Mouse (Mus musculus) adrenal gland, postnatal 14 days (tissue): Measurements from ENCODE around the gene Gm2431. TPM values are rescaled to one million over a fixed set of nuclear protein-coding genes. Genes with fewer than 3 reads are reported as not detected.
"Not testable (repeated sequence)": the region's sequence is repeated elsewhere in the genome, so short reads cannot be mapped to it uniquely, and the experiment has no call there.

Source experiments
- DNase-seq: peaks from one replicate; pipeline ENCODE4 v3.0.0; 2021; ENCODE audit warnings: mixed read lengths
- long read RNA-seq, 2 experiments: library from polyadenylated mRNA; stranded (forward); transcript quantifications; one replicate each; pipeline ENCODE4 v2.0.0; 2021
- total RNA-seq: library from RNA; stranded (reverse); gene quantifications from 2 replicates; pipeline ENCODE4 v1.2.3, GENCODE M21; 2021

The Gm2431 gene
- not detected in 2 replicates for total RNA-seq
- long read RNA-seq, experiment 1: 0 reads
- long read RNA-seq, experiment 2: 0 reads

DNA sequence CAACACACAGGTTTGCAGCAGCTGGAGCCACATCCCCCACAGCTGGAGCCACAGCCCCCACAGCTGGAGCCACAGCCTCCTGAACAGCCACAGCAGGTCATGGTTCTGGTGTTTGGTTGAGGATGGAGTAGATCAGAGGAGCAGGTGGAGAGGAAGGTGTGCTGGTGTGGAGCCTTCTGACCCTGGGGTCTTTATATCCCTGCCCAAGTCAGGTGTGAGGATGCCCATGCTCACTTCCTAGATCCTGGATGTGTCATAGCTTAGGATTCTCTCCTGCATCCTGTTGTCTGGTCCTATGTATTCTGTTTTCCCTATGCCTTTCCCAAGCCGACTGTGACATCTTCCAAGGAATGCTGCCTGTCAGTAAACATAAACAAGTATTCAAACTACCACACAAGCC lies at the start of gene Gm2431:
Gene Gm2431 (minus strand): TSS at position 101 of the 400 bp plus-strand sequence.
- not testable (repeated sequence) for DNase-seq

DNA sequence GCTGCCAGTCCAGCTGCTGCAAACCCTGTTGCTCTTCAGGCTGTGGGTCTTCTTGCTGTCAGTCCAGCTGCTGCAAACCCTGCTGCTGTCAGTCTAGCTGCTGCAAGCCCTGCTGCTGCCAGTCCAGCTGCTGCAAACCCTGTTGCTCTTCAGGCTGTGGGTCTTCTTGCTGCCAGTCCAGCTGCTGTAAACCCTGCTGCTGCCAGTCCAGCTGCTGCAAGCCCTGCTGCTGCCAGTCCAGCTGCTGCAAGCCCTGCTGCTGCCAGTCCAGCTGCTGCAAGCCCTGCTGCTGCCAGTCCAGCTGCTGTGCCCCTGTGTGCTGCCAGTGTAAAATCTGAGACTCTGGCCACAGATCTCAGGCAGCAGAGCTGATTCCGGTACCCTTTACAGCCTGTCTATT lies 45.8 kb upstream of the Gm2431 start:
- not testable (repeated sequence) for DNase-seq

DNA sequence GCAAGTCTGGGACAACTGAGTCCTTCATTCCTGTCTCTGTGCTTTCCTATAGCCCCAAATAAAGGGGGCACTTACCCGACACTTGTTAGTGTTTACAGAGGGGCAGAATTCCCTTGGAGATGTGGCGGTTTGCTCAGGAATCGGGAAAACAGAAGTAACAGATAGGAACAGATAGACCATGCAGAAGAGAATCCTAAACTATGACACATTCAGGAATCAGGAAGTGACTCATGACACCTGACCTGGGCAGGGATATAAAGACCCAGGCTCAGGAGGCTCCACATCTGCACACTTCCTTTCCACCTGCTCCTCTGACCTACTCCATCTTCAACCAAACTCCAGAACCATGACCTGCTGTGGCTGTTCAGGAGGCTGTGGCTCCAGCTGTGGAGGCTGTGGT lies 45.1 kb upstream of the Gm2431 start, which contains the start of gene Krtap5-4:
Gene Krtap5-4 (plus strand): TSS at position 301 of the 400 bp plus-strand sequence.
- no peak for DNase-seq

DNA sequence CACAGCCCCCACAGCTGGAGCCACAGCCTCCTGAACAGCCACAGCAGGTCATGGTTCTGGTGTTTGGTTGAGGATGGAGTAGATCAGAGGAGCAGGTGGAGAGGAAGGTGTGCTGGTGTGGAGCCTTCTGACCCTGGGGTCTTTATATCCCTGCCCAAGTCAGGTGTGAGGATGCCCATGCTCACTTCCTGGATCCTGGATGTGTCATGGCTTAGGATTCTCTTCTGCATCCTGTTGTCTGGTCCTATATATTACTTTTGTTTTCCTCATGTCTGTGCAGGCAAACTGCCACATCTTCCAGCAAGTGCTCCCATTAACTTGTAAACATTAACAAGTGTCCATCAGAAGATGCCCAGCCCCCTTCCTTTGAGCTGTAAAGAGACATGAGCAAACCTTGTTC lies 38.9 kb upstream of the Gm2431 start, which contains the start of gene Krtap5-1:
Gene Krtap5-1 (minus strand): TSS at position 101 of the 400 bp plus-strand sequence.
- DNase-seq: not testable (repeated sequence)

DNA sequence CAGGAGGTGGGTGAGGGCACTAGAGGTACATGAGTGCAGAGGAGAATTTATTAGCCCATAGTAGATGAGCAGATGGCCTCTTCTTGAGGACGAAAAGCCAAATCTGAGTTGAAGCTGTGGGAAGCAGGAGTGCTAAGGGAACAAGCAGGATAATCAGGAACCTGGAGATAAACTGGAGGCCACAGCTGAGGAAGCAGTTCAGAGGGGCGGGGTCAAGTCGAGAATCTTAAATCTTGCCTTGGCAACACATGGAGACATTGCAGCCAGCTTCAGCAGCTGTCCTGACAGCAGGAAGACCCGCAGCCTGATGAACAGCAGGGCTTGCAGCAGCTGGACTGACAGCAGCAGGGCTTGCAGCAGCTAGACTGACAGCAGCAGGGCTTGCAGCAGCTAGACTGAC lies 38.0 kb upstream of the Gm2431 start:
- not testable (repeated sequence) for DNase-seq

DNA sequence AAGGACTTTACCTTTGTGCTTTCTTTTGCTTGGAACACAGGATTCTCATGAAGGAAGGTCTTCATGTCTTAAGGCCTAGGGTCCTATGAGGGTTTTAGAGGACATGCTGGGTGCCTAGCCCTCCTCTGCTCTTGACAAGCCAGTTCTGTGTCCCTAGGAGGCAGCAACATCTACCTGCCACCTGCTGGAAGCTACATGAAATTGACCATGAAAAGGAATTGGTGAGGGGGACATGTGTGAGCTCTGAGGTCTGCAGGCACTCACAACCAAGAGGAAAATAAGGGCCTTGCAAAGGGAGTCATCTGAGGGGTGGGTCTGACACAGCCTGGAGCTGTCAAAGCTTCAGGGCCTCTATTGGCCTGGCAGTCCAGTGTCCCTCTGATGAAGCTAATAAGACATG lies 37.3 kb upstream of the Gm2431 start:
- no peak for DNase-seq

DNA sequence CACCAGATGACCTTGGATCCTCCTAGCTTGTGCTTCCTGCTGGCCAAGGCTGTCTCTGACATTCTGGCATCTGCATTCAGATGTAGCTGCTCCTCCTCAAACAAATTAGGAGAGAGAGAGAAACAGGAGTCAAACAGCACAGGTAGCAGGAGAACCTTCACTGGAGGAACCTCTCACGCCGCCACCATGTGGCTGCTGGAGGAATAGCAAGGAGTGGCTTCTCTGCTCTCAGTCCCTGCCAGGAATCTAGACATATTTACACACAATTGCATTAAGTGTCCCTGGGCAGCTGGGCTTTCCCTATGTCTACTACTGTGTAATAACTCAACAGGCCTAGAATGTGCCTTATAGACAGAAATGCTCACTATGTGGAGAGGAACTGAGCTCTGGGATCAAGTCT lies 35.7 kb upstream of the Gm2431 start:
- peak; percentile 21 for DNase-seq

DNA sequence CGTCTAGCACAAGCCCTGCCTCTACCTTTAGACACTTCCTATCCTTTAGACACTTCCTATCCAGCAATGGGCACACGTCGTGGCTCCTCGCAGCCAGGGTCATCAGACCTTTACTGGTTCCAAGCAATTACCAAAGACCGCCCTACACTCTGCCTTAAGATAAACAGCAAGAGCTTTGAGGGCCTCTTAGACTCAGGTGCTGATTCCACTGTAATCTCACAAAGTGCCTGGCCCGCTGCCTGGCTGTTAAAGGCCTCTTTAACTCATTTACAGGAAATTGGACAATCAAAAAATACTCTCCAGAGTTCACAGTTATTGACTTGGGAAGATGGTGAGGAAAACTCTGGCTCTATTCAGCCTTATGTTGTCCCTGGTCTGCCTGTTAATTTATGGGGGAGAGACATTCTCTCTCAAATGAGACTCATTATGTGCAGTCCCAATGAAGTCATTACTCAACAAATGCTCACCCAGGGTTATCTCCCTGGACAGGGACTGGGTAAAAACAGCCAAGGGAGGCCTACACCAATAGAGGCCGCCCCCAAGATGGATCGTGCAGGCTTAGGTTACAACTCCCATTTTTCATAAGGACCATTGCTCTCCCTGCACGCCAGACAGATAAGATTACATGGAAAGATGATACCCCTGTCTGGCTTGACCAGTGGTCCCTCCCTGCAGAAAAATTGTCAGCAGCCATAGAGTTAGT lies 27.9 kb upstream of the Gm2431 start:
- not testable (repeated sequence) for DNase-seq

DNA sequence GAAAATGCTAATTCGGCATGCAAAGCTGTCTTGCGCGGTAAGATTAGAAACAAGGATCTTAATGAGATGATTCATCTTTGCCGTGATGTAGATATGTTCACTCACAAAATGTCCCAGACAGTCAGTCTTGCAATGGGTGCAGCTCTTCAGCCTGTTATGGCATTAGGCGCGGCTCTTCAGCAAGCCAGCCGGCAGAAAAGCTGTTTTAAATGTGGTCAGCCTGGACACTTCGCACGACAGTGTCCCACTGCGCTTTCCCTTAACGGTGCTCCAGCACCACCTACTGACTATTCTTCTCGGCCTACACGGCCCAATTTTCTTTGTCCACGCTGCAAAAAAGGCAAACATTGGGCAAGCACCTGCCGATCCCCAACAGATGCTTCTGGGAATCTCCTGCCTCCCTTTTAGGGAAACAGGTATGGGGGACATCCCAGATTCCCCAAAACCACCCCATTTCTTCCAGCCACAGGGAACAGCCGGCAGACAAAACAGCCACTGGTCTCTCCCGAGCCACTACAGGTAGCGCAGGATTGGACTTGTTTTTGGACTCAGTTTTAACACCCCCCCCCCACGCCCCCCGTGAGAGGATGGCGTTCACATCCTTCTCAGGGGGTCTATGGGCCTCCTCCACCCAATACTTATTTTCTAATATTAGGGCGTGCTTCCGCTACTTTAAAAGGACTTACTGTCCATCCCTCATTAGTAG lies 27.1 kb upstream of the Gm2431 start:
- peak; percentile 76 for DNase-seq

DNA sequence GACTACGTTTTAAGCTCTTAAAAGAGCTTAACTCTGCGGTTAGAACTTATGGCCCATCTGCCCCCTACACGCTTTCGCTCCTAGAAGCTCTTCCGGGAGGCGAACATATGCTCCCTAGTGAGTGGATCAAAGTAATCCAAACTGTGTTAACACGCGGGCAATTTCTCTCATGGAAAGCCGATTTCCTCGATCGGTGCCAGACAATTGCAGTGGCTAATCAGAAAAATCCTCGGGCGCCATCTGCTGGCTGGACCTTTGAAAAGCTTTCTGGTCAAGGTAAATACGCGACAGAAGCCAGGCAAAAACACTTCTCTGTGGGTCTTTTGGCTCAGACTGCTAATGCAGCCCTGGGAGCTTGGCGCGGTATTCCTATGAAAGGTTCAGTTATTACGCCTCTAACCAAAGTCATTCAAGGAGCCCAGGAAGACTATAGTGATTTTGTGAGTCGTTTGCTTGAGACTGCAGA lies 26.5 kb upstream of the Gm2431 start:
- DNase-seq: peak; percentile 95

DNA sequence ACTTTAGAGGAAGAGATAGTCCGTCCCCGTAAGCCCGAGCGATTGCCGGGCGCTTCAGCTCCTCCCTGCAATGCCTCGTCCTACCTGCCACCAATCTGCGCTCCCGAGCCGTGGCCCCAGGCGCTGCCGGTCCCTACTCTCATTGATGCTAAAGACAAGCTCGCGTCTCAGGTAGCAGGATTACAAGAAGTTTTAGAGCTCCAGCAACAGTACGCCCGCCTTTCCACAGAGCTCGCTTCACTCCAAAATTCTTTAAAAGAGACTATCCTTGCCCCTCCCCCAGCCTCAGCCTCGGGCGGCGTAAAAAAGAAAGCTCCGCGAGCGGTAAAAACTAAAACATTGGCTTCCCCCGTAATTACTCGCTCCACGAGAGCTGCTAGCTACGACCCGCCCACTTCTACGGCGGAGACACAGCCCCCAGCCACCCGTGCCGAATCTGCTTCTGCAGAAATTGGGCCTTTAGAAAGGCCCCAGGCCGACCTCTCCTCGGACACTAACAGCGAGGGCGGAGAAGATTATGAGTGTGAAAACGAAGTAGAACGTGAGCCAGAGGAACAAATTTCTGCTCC lies 26.0 kb upstream of the Gm2431 start:
- DNase-seq: peak; percentile 80

DNA sequence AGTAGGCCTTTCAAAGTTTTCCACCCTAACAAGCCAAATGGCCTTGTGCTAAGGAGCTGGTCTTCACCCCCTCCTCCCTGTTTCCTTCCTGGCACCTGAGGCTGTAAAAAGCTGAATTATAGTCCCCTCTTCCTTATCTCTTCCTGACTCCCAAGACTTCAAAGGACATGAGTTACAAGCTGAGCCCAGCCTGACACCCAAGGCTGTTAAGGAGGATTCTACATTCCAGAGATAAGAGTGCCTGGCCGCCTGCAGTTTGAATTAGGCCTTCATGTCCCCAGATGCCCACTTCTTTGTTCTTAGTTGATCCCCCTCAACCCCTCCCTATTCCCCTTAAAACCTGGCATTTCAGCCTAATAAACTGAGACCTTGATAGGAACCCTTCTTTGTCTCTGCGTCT lies 24.7 kb upstream of the Gm2431 start:
- DNase-seq: peak; percentile 63

DNA sequence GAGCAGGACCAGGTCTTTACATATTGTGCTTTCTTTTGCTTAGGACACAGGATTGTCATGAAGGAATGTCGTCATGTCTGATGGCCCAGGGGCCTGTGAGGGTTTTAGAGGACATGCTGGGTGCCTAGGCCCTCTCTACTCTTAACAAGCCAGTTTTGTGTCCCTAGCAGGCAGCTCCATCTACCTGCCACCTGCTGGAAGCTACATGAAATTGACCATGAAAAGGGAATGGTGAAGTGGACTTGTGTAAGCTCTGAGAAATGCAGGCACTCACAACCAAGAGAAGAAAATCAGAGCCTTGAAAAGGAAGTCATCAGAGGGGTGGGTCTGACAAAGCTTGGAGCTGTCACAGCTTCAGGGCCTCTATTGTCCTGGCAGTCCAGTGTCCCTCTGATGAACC lies 21.1 kb upstream of the Gm2431 start:
- DNase-seq: not testable (repeated sequence)

DNA sequence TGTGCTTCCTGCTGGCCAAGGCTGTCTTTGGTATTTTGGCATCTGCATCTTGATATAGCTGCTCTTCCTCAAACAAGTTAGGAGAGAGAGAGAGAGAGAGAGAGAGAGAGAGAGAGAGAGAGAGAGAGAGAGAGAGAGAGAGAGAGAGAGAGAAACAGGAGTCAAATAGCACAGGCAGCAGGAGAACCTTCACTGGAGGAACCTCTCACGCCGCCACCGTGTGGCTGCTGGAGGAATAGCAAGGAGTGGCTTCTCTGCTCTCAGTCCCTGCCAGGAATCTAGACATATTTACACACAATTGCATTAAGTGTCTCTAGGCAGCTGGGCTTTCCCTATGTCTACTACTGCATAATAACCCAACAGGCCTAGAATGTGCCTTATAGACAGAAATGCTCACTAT lies 20.0 kb upstream of the Gm2431 start:
- peak; percentile 79 for DNase-seq

DNA sequence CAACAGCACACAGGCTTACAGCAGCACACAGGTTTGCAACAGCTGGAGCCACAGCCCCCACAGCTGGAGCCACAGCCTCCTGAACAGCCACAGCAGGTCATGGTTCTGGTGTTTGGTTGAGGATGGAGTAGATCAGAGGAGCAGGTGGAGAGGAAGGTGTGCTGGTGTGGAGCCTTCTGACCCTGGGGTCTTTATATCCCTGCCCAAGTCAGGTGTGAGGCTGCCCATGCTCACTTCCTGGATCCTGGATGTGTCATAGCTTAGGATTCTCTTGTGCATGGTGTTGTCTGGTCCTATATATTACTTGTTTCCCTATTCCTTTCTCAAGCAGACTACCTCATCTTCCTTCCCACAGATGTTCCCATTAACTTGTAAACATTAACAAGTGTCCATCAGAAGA lies 16.1 kb upstream of the Gm2431 start, which contains the start of gene Gm4559:
Gene Gm4559 (minus strand): TSS at position 101 of the 400 bp plus-strand sequence.
- not testable (repeated sequence) for DNase-seq

DNA sequence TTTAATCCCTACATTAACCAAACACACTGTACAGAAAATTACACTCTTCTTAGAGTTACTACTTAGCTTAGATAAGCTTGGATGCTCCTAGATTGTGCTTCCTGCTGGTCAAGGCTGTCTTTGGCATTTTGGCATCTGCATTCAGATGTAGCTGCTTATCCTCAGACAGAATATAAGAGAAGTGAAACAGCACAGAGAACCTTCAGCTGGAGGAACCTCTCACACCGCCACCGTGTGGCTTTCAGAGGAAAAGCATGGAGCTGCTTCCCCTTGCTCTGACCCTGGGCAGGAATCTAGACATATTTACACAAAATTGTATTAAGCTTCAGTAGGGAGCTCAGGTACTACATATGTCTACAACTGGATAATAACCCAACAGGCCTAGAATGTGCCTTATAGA lies 2.6 kb downstream of the Gm2431 start:
- peak; percentile 64 for DNase-seq

DNA sequence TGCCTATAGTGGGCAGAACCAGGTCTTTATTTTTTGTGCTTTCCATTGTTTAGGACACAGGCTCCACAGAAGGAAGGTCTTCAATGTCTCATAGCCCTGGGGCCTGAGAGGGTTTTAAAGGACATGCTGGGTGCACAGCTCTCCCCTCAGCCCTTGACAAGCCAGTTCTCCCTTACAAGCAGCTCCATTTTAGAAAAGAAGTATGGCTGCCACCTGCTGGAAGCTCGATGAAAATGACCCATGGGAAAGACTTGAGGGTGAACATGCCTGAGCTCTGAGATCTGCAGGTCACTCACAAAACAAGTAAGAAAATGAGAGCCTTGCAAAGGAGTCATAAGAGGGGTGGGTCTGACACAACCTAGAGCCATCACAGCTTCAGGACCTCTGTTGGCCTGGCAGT lies 8.3 kb downstream of the Gm2431 start:
- DNase-seq: peak; percentile 49

DNA sequence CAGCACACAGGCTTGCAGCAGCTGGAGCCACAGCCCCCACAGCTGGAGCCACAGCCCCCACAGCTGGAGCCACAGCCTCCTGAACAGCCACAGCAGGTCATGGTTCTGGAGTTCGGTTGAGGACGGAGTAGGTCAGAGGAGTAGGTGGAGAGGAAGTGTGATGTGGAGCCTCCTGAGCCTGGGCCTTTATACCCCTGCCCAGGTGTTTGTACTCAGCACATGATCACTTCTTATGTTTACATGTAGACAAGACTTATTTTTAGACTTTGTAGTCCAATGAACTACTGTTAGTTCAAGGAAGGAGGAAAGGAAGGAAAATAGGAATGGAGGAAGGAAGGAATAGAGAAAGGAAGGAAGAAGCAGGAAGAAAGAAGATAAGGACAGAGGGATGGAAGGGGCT lies 17.2 kb downstream of the Gm2431 start, which contains the start of gene Gm40460:
Gene Gm40460 (minus strand): TSS at position 101 of the 400 bp plus-strand sequence.
- DNase-seq: no peak

DNA sequence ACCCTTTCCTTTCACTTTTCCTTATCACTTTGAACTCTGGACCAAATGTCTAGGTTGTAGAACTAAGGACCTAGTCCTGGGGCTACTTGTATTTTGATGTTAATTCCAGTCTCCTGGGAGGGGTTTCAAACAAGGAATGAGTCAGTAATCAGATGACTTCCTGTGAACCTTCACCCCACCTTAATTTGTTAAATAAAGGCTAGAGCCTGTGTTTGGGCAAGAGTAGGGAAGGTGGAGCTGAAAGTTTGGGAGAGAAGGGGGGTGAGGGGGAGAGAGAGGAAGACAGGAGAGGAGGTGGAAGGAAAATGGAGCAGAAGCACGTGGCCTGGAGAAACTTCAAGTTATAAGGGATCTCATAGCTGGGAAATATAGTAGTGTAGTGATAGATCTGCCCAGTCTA lies 26.6 kb downstream of the Gm2431 start:
- no peak for DNase-seq

DNA sequence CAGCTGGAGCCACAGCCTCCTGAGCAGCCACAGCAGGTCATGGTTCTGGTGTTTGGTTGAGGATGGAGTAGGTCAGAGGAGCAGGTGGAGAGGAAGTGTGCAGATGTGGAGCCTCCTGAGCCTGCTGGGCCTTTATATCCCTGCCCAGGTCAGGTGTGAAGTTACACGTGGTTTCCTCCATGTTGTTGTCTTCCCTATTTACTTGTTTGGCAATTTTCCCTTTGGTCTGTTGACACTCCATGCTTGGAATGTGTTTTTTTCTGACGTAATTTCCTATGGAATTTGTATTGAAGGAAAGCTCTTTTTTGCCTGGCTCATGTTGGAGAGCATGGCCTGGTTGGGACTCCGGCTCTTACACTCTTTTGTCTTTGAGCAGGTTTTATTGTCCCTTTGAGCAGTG lies 28.3 kb downstream of the Gm2431 start, which contains the start of gene Krtap5-5:
Gene Krtap5-5 (minus strand): TSS at position 101 of the 400 bp plus-strand sequence.
- DNase-seq: not testable (repeated sequence)

DNA sequence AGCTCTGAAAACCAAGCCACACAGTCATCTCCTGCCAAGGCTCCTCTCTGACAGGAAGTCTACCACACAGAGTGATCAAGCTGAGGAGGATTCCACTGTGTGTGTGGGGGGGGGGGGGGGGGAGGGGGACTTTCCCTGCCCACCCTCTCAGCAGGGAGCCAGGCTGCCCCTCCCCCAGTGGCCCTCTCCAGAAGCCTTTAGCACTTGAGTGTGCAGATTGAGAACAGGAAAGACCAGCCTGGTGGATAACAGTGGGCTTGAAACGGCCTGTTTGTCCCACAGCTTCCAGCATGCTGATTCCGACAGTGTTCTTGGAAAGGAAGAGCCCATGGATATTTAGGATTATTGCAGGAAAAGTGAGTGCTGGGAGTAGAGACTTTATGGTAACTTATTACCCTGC lies 33.6 kb downstream of the Gm2431 start:
- DNase-seq: no peak

DNA sequence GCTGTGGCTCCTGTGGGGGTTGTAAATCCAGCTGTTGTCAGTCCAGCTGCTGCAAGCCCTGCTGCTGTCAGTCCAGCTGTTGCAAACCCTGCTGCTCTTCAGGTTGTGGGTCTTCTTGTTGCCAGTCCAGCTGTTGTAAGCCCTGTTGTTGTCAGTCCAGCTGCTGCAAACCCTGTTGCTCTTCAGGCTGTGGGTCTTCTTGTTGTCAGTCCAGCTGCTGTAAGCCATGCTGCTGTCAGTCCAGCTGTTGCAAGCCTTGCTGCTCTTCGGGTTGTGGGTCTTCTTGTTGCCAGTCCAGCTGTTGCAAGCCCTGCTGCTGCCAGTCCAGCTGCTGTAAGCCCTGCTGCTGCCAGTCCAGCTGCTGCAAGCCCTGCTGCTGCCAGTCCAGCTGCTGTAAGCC lies 46.0 kb downstream of the Gm2431 start:
- not testable (repeated sequence) for DNase-seq

DNA sequence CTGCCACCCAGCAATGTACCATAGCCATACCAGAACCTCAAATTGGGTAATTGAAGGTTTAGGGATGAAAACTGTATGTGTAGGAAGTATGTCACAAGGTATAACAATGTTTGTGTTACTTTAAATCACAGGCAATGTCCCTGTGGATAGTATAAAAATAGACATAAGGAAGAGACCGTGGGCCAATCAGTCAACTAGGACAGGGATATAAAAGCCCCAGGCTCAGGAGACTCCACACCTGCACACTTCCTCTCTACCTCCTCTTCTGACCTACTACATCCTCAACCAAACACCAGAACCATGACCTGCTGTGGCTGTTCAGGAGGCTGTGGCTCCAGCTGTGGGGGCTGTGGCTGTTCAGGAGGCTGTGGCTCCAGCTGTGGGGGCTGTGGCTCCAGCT lies 46.6 kb downstream of the Gm2431 start, which contains the start of gene Gm7579:
Gene Gm7579 (plus strand): TSS at position 301 of the 400 bp plus-strand sequence.
- no peak for DNase-seq
